Mouse (Mus musculus) liver, postnatal 0 days (tissue): ENCODE results near the gene Irf2bpl.

Experiments used
- CTCF ChIP-seq: sonication (generic); IDR thresholded peaks from 2 replicates; pipeline ENCODE4 v1.5.1; 2016; ENCODE audit warnings: antibody characterized with exemption, low read depth
- EP300 ChIP-seq: IDR thresholded peaks from 2 replicates; pipeline ENCODE4 v1.6.1; 2016; ENCODE audit warnings: antibody characterized with exemption, low read depth, mild to moderate bottlenecking

- TF ChIP-seq CTCF = no peak
- no peak for TF ChIP-seq EP300
Observed at GRCm38 (mm10) chr12:86885336-86885735, 738 bp upstream of the Irf2bpl start.
